Mouse (Mus musculus) lung, embryonic 16.5 days (tissue): Measurements from ENCODE around the gene Alx1. TPM values are rescaled to one million over a fixed set of nuclear protein-coding genes. Genes with fewer than 3 reads are reported as not detected.
A peak's percentile ranks its signal among the peaks of the same experiment; 100 is the strongest.

Experiments
- ATAC-seq: fragments of 200-750 bp; cut with Nextera tagmentation; 2 replicates; pipeline ENCODE4 v1.8.0; 2017; ENCODE audit warnings: low read depth, mild to moderate bottlenecking, moderate library complexity
- H3K27ac ChIP-seq: fragments of 300-500 bp; sonication (generic); 2 replicates; pipeline ENCODE4 v1.5.1; 2014; ENCODE audit warnings: mild to moderate bottlenecking, control low read depth, low read length
- H3K27me3 ChIP-seq: fragments of 300-500 bp; sonication (generic); 2 replicates; pipeline ENCODE4 v1.6.1; 2014; ENCODE audit warnings: low read depth, low read length, mixed read lengths; ENCODE audit not compliant: control insufficient read depth, insufficient read depth
- H3K36me3 ChIP-seq: fragments of 300-500 bp; sonication (generic); 2 replicates; pipeline ENCODE4 v1.6.1; 2014; ENCODE audit warnings: low read length; ENCODE audit not compliant: control insufficient read depth, insufficient read depth
- H3K4me1 ChIP-seq: fragments of 300-500 bp; sonication (generic); replicated peaks from 2 replicates; pipeline ENCODE4 v1.6.1; 2014; ENCODE audit warnings: low read length, mixed read lengths; ENCODE audit not compliant: control insufficient read depth, insufficient read depth
- H3K4me2 ChIP-seq: fragments of 300-500 bp; sonication (generic); 2 replicates; pipeline ENCODE4 v1.6.1; 2014; ENCODE audit warnings: low read depth, low read length, control low read depth
- H3K4me3 ChIP-seq: fragments of 300-500 bp; sonication (generic); 2 replicates; pipeline ENCODE4 v1.5.1; 2014; ENCODE audit warnings: mild to moderate bottlenecking, low read length, control low read depth
- H3K9ac ChIP-seq: fragments of 300-500 bp; sonication (generic); 2 replicates; pipeline ENCODE4 v1.6.1; 2014; ENCODE audit warnings: low read length, control low read depth
- H3K9me3 ChIP-seq: fragments of 300-500 bp; sonication (generic); 2 replicates; pipeline ENCODE4 v1.6.1; 2016; ENCODE audit warnings: low read length; ENCODE audit not compliant: control insufficient read depth
- whole genome bisulfite sequencing: fragments of 180-500 bp; shearing (Covaris S2); extraction: QIAGEN DNeasy Blood & Tissue Kit; methylation state at CpG from one replicate; pipeline ENCODE4 v1.1.7; 2014; 5-methylcytosine and 5-hydroxymethylcytosine counted together
- polyA plus RNA-seq: library from polyadenylated mRNA; unstranded; fragments of >200 nt; fragmentation: Nextera tagmentation; extraction: Ambion mirVana; gene quantifications from 2 replicates; pipeline ENCODE4 v1.2.1, GENCODE M21; 2015

The Alx1 gene
- polyA plus RNA-seq, 1 experiment from 2014 or later = 0.26 TPM

DNA sequence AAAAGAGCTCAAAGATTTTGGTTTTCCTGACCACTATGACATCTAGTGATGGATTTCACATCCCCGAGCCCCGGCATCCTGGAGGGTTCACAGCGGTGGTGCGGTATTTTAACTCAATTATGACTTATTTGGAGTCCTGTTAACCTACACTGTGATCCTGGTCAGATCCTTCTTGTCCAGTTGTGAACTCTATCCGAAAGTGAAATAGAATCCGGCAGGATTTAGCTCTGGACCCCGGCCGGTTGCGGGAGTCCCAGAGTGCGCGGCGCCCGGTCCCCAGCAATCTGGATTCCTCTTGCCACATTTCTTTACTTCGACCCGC, 2.1 kb downstream of the Alx1 start:
- Histone ChIP-seq H3K27ac (no peak overlapping the region), H3K27me3 (peaks cover 59% of the 10 kb centered on the region), H3K4me3 (peak overlapping the region; percentile 49), H3K9me3 (no peaks in the 10 kb centered on the region; the same call in 1 of the 2 replicates), H3K9ac (no peak overlapping the region), H3K36me3 (no peaks in the 10 kb centered on the region), H3K4me1 (peaks cover 6% of the 10 kb centered on the region; the same call in 1 of the 2 replicates), H3K4me2 (peak overlapping the region; percentile 57)
- ATAC-seq = peak; percentile 1; the same call in 1 of the 2 replicates
- under 1% methylated on average over 15 of the region's 15 CpGs for WGBS

DNA sequence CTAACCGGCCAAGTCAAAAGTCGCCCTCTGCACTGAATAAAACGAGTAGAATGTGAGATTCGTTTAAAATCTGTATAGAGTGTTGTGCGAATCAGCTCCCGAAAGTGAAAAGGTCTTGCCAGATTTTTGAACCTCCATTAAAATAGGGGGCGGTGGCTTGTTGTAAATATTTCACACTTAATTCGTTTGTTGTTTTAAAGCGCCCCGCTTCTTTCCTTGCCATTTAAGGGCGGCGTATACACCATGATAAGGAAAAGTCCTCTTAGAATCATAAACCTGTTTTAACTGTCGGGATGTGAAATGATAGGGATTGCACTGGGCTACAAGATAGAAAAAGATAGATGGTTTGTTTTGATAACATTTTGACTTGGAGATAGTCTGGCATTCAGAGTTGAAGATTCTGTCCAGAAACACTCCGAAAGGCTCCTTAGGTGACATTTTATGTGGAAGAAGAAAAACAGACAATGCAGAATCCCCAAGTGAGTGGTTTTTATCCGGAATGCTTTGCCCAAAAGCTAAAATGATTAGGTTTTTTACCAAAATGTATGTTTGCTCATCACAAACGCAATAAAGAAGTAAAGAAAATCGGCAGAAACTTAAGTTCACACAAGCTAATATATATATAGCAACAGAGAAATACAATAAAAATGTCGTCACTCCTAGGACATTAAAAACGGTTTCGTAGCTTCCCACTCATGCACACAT, 2.6 kb downstream of the Alx1 start:
- peaks cover 6% of the 10 kb centered on the region; the same call in 1 of the 2 replicates for H3K4me1 ChIP-seq
- H3K36me3 ChIP-seq = no peaks in the 10 kb centered on the region
- no peaks in the 10 kb centered on the region; the same call in 1 of the 2 replicates for H3K9me3 ChIP-seq
- no peak overlapping the region for H3K4me3 ChIP-seq
- peak overlapping the region; percentile 57; the same call in 1 of the 2 replicates for H3K4me2 ChIP-seq
- ATAC-seq = no peak
- H3K9ac ChIP-seq = no peak overlapping the region
- no peak overlapping the region for H3K27ac ChIP-seq
- H3K27me3 ChIP-seq = peaks cover 57% of the 10 kb centered on the region
- 1% methylated on average over 20 of the region's 20 CpGs for WGBS

DNA sequence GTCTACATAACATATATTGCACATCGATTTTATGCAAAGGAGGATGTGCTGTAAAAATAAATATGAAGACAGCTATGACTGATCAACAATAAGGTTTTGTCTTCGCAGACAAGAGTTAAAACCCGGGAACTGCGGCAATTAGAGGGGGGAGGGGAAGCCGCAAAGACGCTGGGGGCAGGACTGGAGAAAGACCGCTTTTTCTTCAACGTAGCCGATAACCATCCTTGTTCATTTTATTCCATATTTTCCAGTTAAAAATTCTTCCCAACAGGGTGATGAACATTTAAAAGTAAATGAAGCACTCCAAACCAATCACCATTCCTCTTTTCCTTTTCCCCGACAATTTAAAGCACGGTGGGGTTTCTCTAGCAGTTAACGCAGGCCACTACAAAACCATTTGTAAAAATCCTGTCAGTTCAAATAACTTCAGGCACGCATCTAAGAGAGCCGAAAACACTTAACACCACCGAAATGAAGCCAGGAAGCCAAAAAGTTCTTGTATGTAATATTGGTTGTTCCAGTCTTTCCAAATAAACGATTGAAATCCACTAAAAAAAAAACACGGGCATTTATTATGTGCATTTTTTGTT, 3.3 kb downstream of the Alx1 start:
- no peak overlapping the region for H3K9ac ChIP-seq
- H3K27me3 ChIP-seq = peaks cover 52% of the 10 kb centered on the region
- ATAC-seq = no peak
- no peak overlapping the region for H3K27ac ChIP-seq
- no peaks in the 10 kb centered on the region; the same call in 1 of the 2 replicates for H3K9me3 ChIP-seq
- no peaks in the 10 kb centered on the region for H3K36me3 ChIP-seq
- H3K4me3 ChIP-seq = no peak overlapping the region
- under 1% methylated on average over 17 of the region's 17 CpGs for WGBS
- H3K4me2 ChIP-seq = no peak overlapping the region
- peaks cover 6% of the 10 kb centered on the region; the same call in 1 of the 2 replicates for H3K4me1 ChIP-seq

DNA sequence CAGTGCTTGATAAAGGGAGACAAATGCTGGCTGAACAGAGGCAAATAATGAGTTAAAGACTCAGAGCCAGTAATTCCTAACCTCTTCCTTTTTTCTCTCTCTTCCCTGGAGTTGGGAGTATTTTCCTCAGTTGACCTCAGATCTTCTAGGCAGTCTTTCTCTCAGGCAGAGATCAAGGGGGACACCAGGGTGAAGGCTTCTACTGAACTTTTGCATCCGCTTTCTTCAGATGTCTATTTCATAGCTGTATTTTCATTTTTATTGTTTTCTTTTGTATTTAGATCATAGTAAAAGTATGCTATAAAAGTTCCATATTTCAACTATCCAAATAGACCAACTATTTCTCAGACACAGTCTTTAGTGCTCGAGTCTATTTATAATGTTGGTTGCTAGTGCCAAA, 27.5 kb downstream of the Alx1 start:
- no peak overlapping the region for H3K4me3 ChIP-seq
- no peaks in the 10 kb centered on the region for H3K9me3 ChIP-seq
- ATAC-seq = no peak
- H3K4me1 ChIP-seq = no peaks in the 10 kb centered on the region
- no peak overlapping the region for H3K27ac ChIP-seq
- WGBS = 45% methylated on average over 2 of the region's 2 CpGs
- H3K27me3 ChIP-seq = no peaks in the 10 kb centered on the region
- no peak overlapping the region for H3K9ac ChIP-seq
- no peaks in the 10 kb centered on the region for H3K36me3 ChIP-seq
- H3K4me2 ChIP-seq = no peak overlapping the region

DNA sequence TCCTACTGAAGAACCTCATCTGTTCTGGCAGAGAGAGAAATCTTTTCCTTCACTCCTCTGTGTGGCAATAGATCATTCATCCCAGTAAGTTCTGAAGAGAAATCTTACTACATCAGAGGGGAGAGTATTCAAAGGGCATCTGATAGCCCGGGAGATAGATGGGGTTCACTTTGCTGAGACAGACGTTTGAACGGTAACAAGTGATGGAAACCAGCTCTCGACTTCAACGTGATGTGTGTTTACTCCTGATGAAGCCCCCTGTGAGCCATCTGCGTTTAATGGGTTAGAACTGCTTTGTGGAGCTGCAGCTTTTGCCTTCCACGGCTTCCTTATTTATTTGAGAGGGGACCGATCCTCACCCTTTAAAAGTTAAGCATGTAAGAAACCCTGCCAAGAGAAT, 29.1 kb downstream of the Alx1 start:
- Histone ChIP-seq H3K9ac (no peak overlapping the region), H3K4me3 (no peak overlapping the region), H3K36me3 (no peaks in the 10 kb centered on the region), H3K4me1 (no peaks in the 10 kb centered on the region), H3K9me3 (no peaks in the 10 kb centered on the region), H3K27me3 (no peaks in the 10 kb centered on the region), H3K27ac (no peak overlapping the region), H3K4me2 (no peak overlapping the region)
- no peak for ATAC-seq
- WGBS = 6% methylated on average over 8 of the region's 8 CpGs

DNA sequence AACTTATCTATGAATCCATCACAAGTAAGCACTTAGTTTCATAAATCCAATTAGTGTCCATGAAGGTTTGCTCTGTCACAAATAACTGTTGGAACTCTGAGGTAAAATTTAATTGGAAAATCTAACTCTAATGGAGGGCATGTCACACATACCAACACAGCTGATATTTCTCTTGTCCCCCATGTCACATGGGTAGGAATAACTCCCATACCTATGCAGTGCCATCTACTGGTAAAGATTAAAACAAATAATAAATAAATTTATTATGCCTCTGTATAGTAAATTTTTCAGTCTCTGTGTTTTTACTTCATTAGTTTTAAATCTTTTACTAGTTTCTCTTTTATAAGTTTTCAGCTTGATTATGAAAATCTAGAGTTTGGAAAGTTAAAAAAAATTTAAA, 30.4 kb downstream of the Alx1 start:
- no peaks in the 10 kb centered on the region for H3K9me3 ChIP-seq
- no peaks in the 10 kb centered on the region for H3K36me3 ChIP-seq
- no peak overlapping the region for H3K4me3 ChIP-seq
- H3K9ac ChIP-seq = no peak overlapping the region
- no peak overlapping the region for H3K4me2 ChIP-seq
- H3K27me3 ChIP-seq = no peaks in the 10 kb centered on the region
- H3K4me1 ChIP-seq = no peaks in the 10 kb centered on the region
- H3K27ac ChIP-seq = no peak overlapping the region
- no peak for ATAC-seq

DNA sequence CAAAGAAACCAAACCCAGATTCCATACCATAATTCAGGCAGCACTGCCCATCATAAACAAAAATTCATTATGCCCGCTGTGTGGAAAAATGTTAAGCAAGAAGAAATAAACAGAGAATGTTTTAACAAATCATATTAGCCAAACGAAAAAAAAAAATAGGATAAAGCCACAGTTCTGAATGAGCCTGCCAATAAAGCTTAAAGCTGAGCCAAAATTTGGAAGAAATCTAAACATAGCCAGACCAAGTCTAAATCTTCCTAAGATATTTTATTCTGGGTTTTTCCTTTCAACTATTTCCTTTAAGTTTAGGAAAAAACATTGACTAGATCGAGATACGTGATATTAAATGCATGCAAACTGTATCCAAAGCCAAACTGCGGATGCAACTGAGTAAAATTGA, 54.9 kb downstream of the Alx1 start:
- H3K4me2 ChIP-seq = no peak overlapping the region
- 48% methylated on average over 5 of the region's 5 CpGs for WGBS
- H3K36me3 ChIP-seq = no peaks in the 10 kb centered on the region
- no peak overlapping the region for H3K4me3 ChIP-seq
- no peak overlapping the region for H3K27ac ChIP-seq
- no peaks in the 10 kb centered on the region for H3K27me3 ChIP-seq
- no peaks in the 10 kb centered on the region for H3K9me3 ChIP-seq
- H3K4me1 ChIP-seq = no peaks in the 10 kb centered on the region
- H3K9ac ChIP-seq = no peak overlapping the region
- no peak for ATAC-seq

DNA sequence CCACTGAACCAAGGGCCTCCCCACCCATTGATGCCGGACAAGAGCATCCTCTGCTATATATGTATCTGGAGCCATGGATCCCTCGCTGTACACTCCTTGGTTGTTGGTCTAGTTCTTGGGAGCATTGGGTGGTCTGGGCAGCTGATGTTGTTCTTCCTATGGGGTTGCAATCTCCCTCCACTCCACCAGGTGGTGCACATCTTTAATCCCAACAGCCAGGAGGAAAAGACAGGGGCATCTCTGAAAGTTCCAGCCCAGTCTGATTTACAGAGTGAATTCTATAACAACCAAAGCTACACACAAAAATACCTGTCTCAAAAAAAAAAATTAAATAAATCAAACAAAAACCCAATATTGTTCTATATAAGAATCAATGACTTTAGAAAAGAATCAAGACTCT, 70.4 kb downstream of the Alx1 start:
- Histone ChIP-seq H3K9me3 (no peaks in the 10 kb centered on the region), H3K4me1 (no peaks in the 10 kb centered on the region), H3K27me3 (no peaks in the 10 kb centered on the region), H3K9ac (no peak overlapping the region), H3K27ac (no peak overlapping the region), H3K4me3 (no peak overlapping the region), H3K36me3 (no peaks in the 10 kb centered on the region), H3K4me2 (no peak overlapping the region)
- no peak for ATAC-seq
- WGBS = 68% methylated on average over 2 of the region's 2 CpGs
